Mouse (Mus musculus) subcutaneous adipose tissue, adult 2 months (tissue): ENCODE data around the gene Mier2. TPM values are rescaled to one million over a fixed set of nuclear protein-coding genes. Genes with fewer than 3 reads are reported as not detected.

Experiments used
- polyA plus RNA-seq: library from polyadenylated mRNA; depleted of rRNA; stranded (reverse); fragments of >200 nt; gene quantifications from 2 replicates; pipeline ENCODE4 v1.2.3, GENCODE M21; 2012; ENCODE audit warnings: low replicate concordance; rRNA removed

The Mier2 gene
- 50.2 and 106 TPM in 2 replicates for polyA plus RNA-seq

DNA sequence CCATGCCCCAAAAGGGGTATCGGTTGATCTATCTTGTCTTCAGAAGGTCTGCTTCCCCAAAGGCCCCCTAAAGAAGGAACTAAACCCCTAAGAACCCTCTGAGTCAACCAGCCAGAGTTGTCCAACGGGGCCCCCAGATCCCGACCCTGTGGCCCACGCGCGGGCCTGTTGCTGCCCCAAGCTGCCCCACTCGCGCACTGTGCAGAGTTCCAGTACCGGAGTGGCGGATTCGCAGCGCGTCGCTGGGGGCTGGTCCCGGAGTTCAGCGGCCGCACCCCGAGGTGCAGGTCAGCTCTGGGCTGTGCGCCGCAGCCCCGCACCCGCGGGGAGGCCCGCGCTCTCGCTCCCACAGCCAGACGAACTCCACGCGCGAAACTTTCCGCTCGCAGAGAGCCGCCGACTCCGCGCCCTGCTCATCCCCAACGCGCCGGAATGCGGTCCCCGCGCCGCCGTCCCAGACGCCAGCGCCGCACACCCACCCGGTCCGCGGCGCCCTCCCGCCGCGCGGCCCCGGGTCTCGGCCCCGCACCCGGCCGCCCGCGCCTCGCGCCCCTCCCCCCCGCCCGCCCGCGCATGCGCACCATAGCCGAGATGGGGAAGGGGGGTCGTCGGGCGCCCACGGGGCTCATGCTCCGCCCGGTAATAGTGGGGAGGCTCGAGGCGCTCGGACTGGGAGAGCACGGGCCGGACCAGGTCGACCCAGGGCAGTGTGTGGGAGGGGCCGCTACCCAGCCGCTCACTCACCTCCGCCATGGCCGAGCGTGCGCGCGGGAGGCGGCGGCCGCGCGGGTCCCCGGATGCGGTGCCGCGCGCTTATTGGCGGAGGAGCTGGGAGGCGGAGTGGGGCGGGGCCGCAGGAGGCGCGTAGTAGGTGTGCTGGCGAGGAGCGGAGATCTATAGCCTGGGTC, at the start of gene Mier2:
Mier2 (minus strand) TSS at position 870 of the 908 bp plus-strand sequence.

DNA sequence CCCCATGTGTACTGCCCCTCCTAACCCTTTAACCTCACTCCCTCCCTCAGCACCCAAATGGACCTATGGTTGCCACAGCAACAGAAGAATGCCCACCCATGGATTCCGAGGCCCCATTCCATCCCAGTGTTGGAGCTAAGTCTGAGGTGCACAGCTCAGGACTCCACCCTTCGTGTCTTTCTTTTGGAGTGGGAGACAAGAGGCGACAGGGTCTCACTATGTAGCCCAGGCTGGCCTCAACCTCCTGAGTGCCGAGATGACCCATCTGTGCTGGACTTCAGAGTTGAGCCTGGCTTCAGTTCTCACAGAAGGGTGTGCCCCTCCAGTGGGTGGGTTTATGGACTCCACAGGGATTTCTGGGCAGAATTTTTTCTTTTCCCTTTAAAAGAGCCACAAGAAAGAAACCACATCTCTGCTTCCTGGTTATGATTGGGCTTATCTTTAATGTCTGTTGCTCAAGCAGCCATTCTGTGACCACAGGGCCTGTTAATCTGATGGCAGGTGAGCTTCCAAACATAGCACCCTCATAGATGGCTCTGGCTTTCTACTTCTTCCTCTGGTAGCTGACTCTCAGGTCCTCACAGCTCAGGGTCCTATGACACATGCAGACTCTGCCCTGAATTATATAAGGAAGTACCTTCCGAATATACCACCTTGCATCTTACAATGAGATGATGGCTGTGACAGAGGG, 32.2 kb upstream of the Mier2 start, which contains the start of gene Theg:
Theg (minus strand) TSS at position 271 of the 691 bp plus-strand sequence.

DNA sequence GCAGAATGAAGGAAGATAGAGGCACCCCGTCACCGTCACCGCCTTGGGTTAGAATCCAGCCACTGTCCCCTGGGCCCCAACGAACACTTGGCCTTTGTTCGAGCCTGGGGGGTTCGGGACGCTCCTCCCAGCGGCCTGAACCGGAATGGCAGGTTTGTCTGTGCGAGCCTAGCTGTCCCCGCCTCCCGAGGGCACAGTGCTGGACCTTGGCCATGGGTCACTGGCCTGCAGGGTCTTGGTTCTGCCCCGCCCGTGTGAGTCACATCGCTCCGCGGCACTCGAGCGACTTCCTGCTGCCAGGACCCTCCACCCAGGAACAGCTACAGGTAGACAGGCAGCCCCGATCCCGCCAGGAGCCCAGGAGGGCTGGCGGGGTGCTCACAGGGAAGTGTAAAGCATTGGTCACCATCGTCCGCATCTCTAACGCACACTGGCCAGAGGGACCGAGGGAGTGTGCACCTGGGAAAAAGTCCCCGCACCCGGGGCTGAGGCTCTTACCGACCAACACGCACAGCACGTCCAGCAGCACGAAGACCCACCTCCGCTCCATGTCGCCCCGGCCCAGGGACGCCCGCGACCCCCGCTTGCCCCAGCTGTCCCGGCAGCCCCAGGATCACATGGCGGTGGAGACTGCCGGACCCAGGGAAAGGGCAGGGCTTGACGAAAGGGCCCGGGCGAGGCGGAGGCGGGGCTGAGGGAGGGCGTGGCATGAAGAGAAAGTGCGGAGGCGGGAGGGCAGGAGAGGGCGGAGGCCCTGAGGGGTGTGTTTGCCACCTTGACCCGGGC, 21.7 kb downstream of the Mier2 start, which contains the start of gene Plpp2:
Plpp2 (minus strand) TSS at position 671 of the 786 bp plus-strand sequence.

Other genes with a start within 250 kb of the Mier2 start
- not detected in 2 replicates for gene Vmn2r82, start 198.7 kb downstream of the Mier2 start, polyA plus RNA-seq
- gene Vmn2r83, start 86.5 kb downstream of the Mier2 start, polyA plus RNA-seq: not detected in 2 replicates
- gene Plpp2, start 21.4 kb downstream of the Mier2 start, polyA plus RNA-seq: 24.3 and 42.8 TPM in 2 replicates
- not detected in 2 replicates for gene Theg, start 32.1 kb upstream of the Mier2 start, polyA plus RNA-seq
- gene C2cd4c, start 58.8 kb upstream of the Mier2 start, polyA plus RNA-seq: 0.11 and 0.67 TPM in 2 replicates
- gene Shc2, start 82.7 kb upstream of the Mier2 start, polyA plus RNA-seq: 11.9 and 35.3 TPM in 2 replicates
- not detected in 2 replicates for gene Odf3l2, start 90.5 kb upstream of the Mier2 start, polyA plus RNA-seq
- gene Madcam1, start 109.4 kb upstream of the Mier2 start, polyA plus RNA-seq: 0.35 and 0.63 TPM in 2 replicates
- gene Tpgs1, start 114.2 kb upstream of the Mier2 start, polyA plus RNA-seq: 53.3 and 65.9 TPM in 2 replicates
- gene Cdc34, start 127.0 kb upstream of the Mier2 start, polyA plus RNA-seq: 199 and 244 TPM in 2 replicates
- gene Gzmm, start 133.8 kb upstream of the Mier2 start, polyA plus RNA-seq: 0.96 and 1.0 TPM in 2 replicates
- gene Bsg, start 149.3 kb upstream of the Mier2 start, polyA plus RNA-seq: 629 and 760 TPM in 2 replicates
- 2.0 and 3.2 TPM in 2 replicates for gene Hcn2, start 161.4 kb upstream of the Mier2 start, polyA plus RNA-seq
- 53.4 and 66.9 TPM in 2 replicates for gene Polrmt, start 191.4 kb upstream of the Mier2 start, polyA plus RNA-seq
- 0.26 TPM in 1 of 2 replicates, not detected in the other for gene Fgf22, start 199.9 kb upstream of the Mier2 start, polyA plus RNA-seq
- 70.2 and 152 TPM in 2 replicates for gene Rnf126, start 211.8 kb upstream of the Mier2 start, polyA plus RNA-seq
- 48.7 and 48.9 TPM in 2 replicates for gene Fstl3, start 222.1 kb upstream of the Mier2 start, polyA plus RNA-seq
- 0.17 and 0.19 TPM in 2 replicates for gene Prss57, start 235.8 kb upstream of the Mier2 start, polyA plus RNA-seq
- 79.5 and 127 TPM in 2 replicates for gene Palm, start 238.4 kb upstream of the Mier2 start, polyA plus RNA-seq